Mouse (Mus musculus): ENCODE measurements around the gene Cryba4. TPM values are rescaled to one million over a fixed set of nuclear protein-coding genes. Genes with fewer than 3 reads are reported as not detected.

Gene Cryba4
- total and polyA plus RNA-seq, 2 experiments from 2014 or later = 2.4 TPM; not detected in 1

GRCm38 (mm10) chr5:112275021-112275804 is 22.9 kb upstream of the Cryba4 start:
- Histone ChIP-seq H3K4me2 (ENCODE audit: low read depth) (peak overlapping the region; percentile 96; the same call in 1 of the 2 replicates), H3K9me3 (ENCODE audit: low read length) (no peaks in the 10 kb centered on the region), H3K9ac (no peak overlapping the region), H3K4me3 (ENCODE audit: low read depth, low read length) (no peak overlapping the region; the same call in 1 of the 2 replicates), H3K4me1 (ENCODE audit: insufficient read depth) (peaks cover 2% of the 10 kb centered on the region; the same call in 1 of the 2 replicates), H3K27me3 (ENCODE audit: insufficient read depth, low read length) (no peaks in the 10 kb centered on the region), H3K36me3 (ENCODE audit: insufficient read depth) (no peaks in the 10 kb centered on the region), H3K27ac (ENCODE audit: low read depth, low read length) (no peak overlapping the region)
- no peak for DNase-seq
- no peak for TF ChIP-seq CTCF (IDR thresholded peaks at IDR 0.05; ENCODE audit: low read depth)
- no peak for ATAC-seq
- 50% methylated on average over 4 of the region's 4 CpGs for WGBS

- no peaks in the 10 kb centered on the region for H3K9me3 ChIP-seq (ENCODE audit: low read length)
- WGBS = 55% methylated on average over 2 of the region's 2 CpGs
- H3K27me3 ChIP-seq (ENCODE audit: insufficient read depth, low read length) = no peaks in the 10 kb centered on the region
- DNase-seq = no peak
- H3K27ac ChIP-seq (ENCODE audit: low read depth, low read length) = no peak overlapping the region
- H3K4me3 ChIP-seq (ENCODE audit: low read depth, low read length) = no peak overlapping the region
- no peak for ATAC-seq
- no peak overlapping the region for H3K9ac ChIP-seq
- no peak overlapping the region for H3K4me2 ChIP-seq (ENCODE audit: low read depth)
- TF ChIP-seq CTCF (IDR thresholded peaks at IDR 0.05; ENCODE audit: low read depth) = no peak
- peaks cover 2% of the 10 kb centered on the region; the same call in 1 of the 2 replicates for H3K4me1 ChIP-seq (ENCODE audit: insufficient read depth)
- H3K36me3 ChIP-seq (ENCODE audit: insufficient read depth) = no peaks in the 10 kb centered on the region
Observed at GRCm38 (mm10) chr5:112273746-112274463, 21.6 kb upstream of the Cryba4 start.

- H3K27me3 ChIP-seq (ENCODE audit: insufficient read depth, low read length) = no peaks in the 10 kb centered on the region
- ATAC-seq (no peak), DNase-seq (no peak)
- no peak overlapping the region for H3K4me3 ChIP-seq (ENCODE audit: low read depth, low read length)
- no peak overlapping the region for H3K4me2 ChIP-seq (ENCODE audit: low read depth)
- no peak overlapping the region for H3K9ac ChIP-seq
- H3K36me3 ChIP-seq (ENCODE audit: insufficient read depth) = no peaks in the 10 kb centered on the region
- TF ChIP-seq CTCF (IDR thresholded peaks at IDR 0.05; ENCODE audit: low read depth) = no peak
- no peaks in the 10 kb centered on the region for H3K9me3 ChIP-seq (ENCODE audit: low read length)
- H3K4me1 ChIP-seq (ENCODE audit: insufficient read depth) = peaks cover 2% of the 10 kb centered on the region; the same call in 1 of the 2 replicates
- H3K27ac ChIP-seq (ENCODE audit: low read depth, low read length) = no peak overlapping the region
- WGBS = 76% methylated on average over 2 of the region's 2 CpGs
Observed at GRCm38 (mm10) chr5:112272934-112273333, 20.6 kb upstream of the Cryba4 start.

- Histone ChIP-seq H3K36me3 (ENCODE audit: insufficient read depth) (no peaks in the 10 kb centered on the region), H3K9ac (no peak overlapping the region), H3K4me1 (ENCODE audit: insufficient read depth) (peaks cover 2% of the 10 kb centered on the region; the same call in 1 of the 2 replicates), H3K27ac (ENCODE audit: low read depth, low read length) (peak overlapping the region; percentile 57), H3K4me3 (ENCODE audit: low read depth, low read length) (no peak overlapping the region), H3K27me3 (ENCODE audit: insufficient read depth, low read length) (no peaks in the 10 kb centered on the region), H3K9me3 (ENCODE audit: low read length) (no peaks in the 10 kb centered on the region), H3K4me2 (ENCODE audit: low read depth) (0 out of 2 replicates have a peak overlapping the region, but pooled peaks have one; percentile 8)
- no peak for TF ChIP-seq CTCF (IDR thresholded peaks at IDR 0.05; ENCODE audit: low read depth)
- peak; percentile 54 for ATAC-seq
- DNase-seq = peak; percentile 65
- 35% methylated on average over 24 of the region's 24 CpGs for WGBS
Observed at GRCm38 (mm10) chr5:112270764-112271541, 18.6 kb upstream of the Cryba4 start.

- Histone ChIP-seq H3K27me3 (ENCODE audit: insufficient read depth, low read length) (no peaks in the 10 kb centered on the region), H3K4me2 (ENCODE audit: low read depth) (no peak overlapping the region), H3K9me3 (ENCODE audit: low read length) (no peaks in the 10 kb centered on the region), H3K4me3 (ENCODE audit: low read depth, low read length) (no peak overlapping the region), H3K27ac (ENCODE audit: low read depth, low read length) (no peak overlapping the region), H3K36me3 (ENCODE audit: insufficient read depth) (no peaks in the 10 kb centered on the region), H3K9ac (no peak overlapping the region), H3K4me1 (ENCODE audit: insufficient read depth) (peaks cover 5% of the 10 kb centered on the region; the same call in 1 of the 2 replicates)
- ATAC-seq (no peak), DNase-seq (no peak)
- WGBS = 64% methylated on average over 9 of the region's 9 CpGs
- TF ChIP-seq CTCF (IDR thresholded peaks at IDR 0.05; ENCODE audit: low read depth) = no peak
Observed at GRCm38 (mm10) chr5:112266011-112266777, 13.9 kb upstream of the Cryba4 start.

GRCm38 (mm10) chr5:112265515-112265914 is 13.2 kb upstream of the Cryba4 start:
- ATAC-seq = peak; percentile 51; the same call in 1 of the 2 replicates
- TF ChIP-seq CTCF (IDR thresholded peaks at IDR 0.05; ENCODE audit: low read depth) = no peak
- 8% methylated on average over 10 of the region's 10 CpGs for WGBS

More at GRCm38 (mm10) chr5:112265515-112265914, 13.2 kb upstream of the Cryba4 start:
- Histone ChIP-seq H3K4me2 (ENCODE audit: low read depth) (no peak overlapping the region), H3K27me3 (ENCODE audit: insufficient read depth, low read length) (no peaks in the 10 kb centered on the region), H3K9me3 (ENCODE audit: low read length) (no peaks in the 10 kb centered on the region), H3K9ac (no peak overlapping the region), H3K4me1 (ENCODE audit: insufficient read depth) (peaks cover 3% of the 10 kb centered on the region; the same call in 1 of the 2 replicates), H3K27ac (ENCODE audit: low read depth, low read length) (no peak overlapping the region), H3K4me3 (ENCODE audit: low read depth, low read length) (no peak overlapping the region), H3K36me3 (ENCODE audit: insufficient read depth) (no peaks in the 10 kb centered on the region)
- DNase-seq = no peak
